Mouse (Mus musculus): ENCODE results near the gene Sel1l3. TPM values are rescaled to one million over a fixed set of nuclear protein-coding genes. Genes with fewer than 3 reads are reported as not detected.

Sel1l3 gene
- total RNA-seq, 2 experiments from 2014 or later, result 92.0 to 94.9 TPM

DNA sequence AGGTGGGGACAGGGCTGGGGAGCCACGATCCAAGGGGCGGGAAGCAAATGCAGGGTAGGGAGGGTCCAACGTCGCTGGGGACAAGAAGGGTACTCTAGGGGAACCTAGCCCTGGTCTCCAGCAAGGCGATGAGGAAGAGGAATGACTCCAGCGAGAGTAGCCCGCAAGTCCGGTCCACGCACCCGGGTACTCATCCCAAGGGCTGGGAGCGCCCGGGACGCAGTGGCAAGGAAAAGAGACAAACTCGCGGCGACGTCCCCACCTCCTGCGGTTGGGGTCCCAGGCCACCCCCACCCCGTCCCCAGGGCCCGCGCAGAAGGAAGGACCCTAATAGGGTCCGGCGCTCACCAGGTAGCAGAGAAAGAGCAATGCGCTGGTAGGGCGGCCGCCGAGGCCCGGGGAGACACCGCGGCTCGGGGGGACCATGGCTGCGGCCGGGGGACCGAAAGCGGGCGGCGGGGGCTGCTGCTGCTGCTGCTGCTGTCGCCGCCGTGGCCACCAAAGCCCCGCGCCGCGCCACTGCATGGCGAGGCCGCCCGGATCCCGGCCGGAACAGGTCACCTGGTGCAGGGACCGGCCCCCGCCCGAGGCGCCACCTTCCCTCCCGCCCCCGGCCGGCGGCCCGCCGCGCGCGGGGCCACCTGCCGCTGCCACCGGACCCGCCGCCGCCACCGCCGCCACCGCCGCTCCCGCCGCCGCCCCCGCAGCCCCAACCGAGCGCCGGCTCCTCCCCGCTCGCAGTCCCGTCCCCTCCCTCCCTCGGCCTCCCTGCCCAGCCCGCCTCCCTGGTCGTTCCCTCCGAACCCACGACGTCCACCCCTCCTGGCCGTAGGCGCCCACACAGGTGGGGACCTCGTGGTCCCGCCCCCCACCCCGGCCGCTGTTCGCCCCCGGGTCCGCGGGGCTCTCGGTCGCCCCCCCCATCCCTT, 681 bp downstream of the Sel1l3 start:
- peak; percentile 61 for DNase-seq

DNA sequence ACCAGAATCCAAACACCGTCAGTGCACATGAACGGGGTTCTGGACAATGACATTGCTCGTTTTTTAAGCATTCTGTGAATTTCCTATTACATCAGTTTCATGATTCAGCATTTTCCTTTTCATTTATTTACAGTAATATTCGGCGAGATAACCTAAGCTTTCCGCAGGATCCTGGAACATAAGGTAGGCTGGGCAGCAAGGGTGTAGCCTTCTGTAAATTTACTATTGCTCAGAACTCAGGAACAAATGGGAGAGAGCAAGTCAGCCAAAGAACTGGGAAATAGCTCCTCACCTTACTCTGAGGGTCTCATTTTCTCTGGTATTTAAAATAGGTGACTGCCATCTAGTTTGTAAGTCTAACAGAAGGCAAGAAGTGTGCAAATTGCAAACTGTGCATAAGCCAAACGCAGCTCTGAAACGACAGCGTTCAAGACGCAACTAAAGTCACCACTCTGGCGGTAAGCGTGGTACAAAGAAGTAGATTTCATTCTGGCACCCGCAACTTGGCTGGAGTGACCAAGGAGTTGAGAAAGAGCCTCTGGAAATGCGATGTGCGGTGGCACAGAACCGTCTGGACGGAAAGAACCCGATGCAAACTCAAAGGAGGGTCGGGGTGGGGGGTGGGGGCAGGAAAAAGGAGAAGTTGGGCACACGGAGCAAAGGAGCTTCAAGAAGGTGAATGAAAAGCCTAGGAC, 1.5 kb downstream of the Sel1l3 start:
- DNase-seq, result no peak

DNA sequence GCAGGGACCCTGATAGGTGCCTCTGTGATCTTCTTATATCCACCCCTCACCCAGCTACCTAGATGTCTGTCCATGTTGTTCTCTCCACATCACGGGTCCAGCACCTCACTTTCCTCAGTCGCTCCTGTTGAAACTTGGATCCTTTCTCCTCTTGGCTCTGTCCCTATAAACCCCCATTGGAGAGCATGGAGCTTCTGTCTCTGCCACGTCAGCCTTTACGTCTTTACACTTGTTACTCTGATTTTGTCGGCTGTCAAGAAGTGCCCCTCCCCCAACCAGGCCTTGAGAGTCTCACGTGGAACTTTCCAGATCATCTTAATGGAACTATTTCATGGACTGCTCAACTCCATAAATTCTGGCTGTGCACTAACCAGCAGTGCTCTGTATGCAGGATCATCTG, 2.5 kb downstream of the Sel1l3 start:
- DNase-seq, result no peak

DNA sequence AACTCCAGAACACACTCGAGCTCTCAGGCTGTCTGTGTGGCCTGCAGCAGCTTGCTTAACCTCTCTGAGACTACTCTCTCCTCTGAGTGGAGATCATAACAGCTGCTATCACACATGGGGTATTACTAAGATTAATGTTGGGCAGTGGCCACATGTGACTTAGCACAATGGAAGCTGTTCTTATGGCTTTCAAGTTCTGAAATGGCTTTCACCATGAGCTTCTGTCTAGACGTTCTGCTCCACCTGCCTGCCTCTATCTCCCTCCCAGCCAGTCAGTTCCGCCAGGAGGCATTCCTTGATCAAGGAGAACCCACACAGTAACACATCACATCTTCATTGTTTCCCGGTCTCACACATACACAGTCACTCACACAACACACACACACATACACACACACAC, 3.2 kb downstream of the Sel1l3 start:
- no peak for DNase-seq

DNA sequence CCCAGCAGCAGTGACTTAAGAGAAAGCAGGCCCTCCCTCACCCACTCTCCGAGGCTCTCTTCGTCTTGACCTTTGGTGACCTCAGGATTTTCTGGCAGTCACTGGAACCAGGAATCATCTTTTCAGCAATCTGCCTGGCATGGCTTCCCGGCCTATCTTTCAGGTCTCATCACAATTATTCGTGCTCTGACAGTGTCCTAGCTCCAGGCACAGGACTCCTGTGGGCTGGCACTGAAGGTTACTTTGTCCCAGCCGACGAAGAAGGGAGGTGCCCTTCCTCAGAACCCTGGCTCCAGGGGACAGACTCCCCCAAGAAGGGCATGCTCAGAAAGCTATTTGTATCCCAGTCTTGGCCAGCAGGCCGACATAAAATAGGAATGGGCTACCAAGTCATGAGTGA, 4.0 kb downstream of the Sel1l3 start:
- no peak for DNase-seq

DNA sequence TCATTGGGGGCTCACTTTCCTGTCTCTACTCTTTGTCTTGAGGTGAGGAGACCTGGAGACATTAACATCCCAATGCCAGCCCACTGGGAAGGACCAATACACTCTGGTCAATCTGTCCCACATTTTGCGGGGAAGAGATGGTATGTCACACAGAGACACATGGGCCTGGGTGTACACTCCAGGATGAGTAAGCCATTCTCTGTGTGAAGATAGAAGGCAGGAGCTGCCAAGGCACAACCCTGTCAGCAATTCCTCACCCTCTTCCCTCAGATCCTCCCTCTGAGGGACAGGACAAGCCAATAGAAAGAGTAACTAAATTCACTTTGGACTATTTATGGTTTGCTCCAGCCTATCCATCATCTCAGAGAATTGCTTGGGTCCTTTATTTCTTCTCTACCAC, 5.0 kb downstream of the Sel1l3 start:
- no peak for DNase-seq

DNA sequence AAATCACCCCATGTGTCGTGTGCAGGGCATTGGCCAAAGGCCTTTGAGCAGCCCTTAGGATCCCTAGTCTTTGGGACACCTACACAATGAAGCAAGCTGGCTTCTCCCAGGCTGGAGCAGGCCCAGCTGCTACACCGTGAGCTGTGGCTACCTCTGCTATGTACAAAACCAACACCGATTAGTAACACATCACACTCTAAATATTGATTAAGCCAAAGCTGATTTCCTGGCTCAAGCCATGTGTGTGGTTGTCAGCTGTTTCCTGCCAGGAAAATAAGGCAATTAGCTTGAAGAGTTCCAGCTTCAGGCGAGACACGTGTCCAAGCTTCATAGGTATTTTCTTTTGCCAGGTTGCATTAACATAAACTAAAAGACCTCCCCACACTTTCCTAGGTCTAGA, 7.2 kb downstream of the Sel1l3 start:
- no peak for DNase-seq

DNA sequence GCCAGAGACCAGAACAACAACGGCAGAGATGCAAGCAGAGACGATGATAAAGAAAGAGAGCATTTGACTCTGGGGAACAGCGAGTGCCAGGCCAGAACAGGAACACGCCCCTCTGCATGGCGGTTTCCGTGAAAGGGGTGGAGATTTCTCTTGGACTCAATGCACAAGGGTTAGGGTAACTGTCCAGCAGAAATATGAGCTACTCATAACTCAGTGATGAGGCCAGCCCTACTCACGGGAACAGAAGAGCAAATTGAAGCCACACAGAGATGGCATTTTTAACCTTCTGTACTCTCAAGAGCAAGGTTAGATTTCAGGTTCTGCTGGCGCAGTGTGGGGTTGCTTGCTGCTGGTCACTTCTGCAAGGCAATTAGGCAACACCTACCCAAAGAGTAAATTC, 11.0 kb downstream of the Sel1l3 start:
- DNase-seq, result no peak

DNA sequence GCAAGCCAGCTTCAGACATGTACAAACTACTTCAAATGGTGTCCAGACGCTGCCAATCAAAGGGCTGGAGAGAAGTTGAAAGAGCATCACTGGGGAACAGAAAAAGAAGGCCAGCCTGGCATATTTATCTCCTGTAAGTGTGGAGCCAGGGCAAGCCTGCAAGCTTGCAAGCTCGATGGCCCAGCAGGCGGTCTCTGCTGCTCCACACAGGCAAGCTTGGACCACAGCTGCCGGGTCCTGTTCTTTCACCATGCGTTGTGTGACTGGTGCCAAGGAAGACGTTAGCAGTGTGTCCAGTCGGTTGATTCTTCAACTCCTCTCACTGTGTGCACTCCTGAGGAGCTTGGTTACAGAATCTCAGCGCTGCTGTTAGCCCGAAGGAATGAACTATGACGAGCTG, 12.9 kb downstream of the Sel1l3 start:
- DNase-seq, result no peak

DNA sequence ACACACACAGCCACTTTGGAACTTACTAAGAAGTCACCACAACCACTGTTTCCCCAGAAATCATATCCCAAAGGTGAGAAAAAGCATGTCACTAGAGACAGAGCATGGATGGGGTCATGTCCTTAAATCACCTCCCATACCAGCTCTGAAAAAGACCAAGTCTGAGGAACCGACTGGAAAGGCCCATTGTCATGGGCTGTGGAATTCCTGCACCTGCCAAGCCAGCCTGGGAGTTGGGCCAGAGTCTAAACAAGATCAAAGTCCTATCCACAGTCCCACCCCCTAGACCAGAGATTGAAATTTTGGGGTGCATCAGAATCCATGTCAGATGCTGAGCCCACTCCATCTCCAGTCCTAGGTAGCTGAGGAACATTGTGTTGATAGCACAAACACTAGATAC, 15.3 kb downstream of the Sel1l3 start:
- no peak for DNase-seq

DNA sequence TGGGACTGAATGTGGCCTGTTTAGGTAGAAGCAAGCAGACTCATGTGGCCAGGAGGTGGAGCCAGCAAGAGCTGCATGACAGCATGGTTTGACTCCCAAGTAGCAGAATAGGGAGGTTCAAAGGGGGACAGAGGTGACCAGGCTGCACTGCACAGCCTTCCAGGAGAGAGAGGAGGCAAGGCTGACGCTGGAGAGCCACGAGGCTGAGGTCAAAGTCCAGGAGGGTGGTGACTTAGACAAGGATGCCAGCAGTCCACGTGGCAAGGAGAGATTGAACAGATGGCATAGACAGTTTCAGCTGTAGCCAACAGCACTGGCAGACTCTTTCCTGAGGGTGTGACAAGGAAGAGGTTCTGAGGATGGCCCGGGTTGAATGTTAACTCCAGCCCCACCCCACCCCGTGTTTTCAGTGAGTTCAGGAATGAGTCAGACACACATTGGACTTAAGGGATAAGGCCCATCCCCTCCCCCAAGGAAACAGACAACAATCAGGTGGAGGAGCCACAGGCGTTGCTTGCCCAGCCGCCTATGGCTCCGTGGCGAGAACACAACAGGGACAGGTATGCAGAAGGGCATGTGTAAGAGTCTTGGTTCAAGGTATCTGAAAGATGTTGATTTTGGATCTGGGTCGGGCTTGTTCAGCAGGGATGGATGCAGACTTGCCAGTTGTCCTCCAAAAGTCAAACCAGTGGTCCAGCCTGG, 17.2 kb downstream of the Sel1l3 start:
- no peak for DNase-seq

DNA sequence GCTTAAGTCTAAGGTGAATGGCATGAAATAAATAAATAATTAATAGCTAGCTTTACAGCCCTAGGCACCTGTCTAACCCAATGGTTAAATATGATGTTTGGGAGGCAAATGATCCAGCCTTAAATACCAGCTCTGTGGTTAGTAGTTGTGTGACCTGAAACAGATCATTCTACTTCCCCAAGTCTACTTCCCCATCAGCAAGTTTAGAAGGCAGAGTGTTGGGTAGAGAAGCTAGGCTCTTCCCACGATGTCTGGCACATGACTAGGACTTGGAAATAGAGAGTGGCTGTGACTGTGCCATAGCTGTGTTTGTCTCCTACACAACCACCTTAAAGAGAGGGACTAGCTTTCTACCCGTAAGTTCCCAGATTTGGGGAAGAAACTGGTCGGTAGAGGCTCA, 18.9 kb downstream of the Sel1l3 start:
- DNase-seq, result no peak

DNA sequence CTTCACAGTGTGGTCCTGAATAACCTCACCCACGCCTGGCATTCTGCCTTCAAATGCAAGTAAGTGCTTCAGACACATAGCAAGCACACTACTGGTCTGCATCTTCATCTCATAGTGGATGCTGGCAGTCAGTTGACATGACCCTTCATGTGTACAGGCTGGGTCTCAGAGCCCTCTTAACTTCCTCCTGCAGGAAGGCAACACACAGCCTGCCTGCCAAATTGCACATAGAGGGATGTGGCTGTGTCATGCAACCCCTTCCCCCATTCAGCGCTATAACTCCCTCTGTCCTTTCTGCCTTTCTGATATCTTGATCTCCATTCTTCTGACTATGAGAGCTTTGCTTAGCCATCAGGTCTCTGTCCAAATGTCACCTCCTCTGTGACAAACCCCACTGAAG, 19.3 kb downstream of the Sel1l3 start:
- DNase-seq, result no peak

DNA sequence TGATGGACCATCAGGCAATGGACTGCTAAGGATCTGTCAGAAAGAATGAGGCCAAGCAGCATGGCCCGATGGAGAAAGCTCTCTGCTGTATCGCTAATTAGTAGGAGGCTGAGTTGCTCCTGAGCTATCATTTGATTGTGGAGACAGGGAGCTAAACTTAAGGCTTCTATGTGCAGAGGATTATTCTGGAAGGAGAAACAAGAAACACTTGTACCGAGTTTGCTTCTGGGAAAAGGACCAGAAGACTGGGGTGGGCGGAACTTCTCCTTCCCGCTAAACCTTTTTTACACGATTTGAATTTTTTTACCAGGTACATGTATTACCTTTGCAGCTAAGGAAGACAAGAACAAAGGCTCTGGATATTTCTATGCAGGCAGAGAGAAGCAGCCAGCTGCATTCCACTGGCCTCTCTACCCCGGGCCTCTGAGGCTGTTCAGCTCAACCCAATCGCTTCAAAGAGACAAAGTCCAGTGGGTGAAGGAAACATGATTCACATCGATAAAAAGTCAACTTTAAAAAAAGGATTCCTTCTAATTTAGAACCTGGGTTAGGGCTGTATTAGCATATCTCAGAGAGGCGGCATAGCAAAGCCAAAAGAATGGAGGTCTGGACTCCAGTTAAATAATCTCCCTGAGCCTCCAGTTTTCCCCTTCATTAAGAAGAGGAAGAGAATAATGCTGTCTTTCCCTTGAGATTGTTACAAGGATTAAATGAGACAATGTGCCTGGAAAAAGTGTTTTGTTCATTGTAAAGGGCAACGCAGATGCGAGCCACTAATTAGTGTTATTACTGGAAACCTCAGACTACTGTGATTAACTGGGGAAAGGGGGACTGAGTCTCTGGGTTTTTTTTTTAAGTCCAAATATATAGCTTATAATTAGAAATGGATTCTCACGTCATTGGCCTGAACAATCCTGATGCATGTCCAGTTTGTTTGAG, 20.4 kb downstream of the Sel1l3 start:
- no peak for DNase-seq

DNA sequence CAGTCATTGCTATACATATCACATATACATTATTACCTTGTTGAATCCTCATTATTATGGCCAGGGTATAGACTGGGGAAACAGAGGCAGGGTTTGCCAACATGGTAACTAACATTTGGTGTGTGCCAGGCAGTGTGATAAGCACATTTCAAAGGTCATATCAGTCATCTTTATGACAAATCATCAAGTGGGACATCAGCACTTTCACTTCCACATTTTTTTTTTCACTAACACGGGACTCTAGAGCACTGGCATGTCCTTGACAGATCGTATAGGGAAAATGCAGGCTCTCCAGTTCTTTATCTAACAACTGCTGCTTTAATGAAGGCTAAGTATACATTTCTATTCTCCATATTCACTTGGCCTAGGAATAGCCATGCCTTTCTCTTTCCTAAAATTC, 25.1 kb downstream of the Sel1l3 start:
- no peak for DNase-seq

DNA sequence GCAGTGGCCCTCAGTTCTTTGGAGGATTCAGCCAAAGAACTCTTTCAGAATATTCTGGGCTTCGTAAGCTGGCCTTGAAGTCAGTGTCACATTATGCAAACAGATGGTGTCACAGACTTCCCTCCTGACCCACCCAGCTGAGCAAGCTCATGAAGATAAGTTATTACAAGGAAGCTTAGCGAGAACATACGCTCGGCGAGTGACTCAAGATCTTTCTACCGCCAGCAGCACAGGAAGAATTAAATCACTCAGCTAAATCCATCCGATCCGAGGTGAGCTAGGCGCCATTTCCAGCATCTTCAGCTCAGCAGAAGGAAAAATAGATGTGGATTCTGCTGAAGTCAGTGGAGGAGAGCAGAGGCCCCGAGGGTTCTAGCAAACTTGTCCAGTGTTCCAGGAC, 26.5 kb downstream of the Sel1l3 start:
- DNase-seq, result no peak

DNA sequence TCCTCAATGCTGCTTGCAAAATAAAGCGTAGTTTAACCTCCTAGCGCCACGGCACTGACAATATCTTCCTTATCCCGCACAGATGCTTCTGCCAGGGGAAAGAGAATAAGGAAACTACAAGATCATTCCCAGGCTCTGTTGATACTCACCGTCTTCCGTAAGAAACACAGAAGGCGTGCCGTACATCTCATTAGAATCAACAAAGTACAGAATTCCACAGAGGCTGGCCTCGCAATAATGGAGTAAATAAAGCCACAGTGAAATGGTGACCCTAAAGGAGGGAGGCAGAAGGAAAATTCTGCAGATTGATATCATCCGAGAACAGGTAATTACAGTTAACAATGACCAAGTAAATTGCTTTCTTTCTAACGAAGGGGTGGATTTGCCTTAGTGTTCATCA, 27.9 kb downstream of the Sel1l3 start:
- DNase-seq, result no peak

DNA sequence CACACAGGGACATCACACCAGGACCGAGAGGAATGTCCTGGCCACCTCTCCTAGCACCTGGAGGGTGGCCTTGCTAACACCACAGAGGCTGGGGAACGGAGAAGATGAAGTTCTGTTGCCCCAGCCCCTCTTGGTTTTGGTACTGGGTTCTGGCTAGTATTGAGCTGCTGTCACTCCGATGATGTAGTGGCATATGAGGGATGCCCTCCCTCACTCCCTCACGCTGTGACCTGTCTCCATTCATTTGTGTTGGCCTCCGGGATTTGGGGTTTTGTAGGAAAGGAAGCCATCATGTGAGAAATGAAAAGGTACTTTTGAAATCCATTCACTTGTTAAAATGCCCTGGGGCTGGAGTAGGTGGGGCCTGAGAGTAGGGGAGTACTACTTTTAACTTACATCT, 33.8 kb downstream of the Sel1l3 start:
- no peak for DNase-seq

DNA sequence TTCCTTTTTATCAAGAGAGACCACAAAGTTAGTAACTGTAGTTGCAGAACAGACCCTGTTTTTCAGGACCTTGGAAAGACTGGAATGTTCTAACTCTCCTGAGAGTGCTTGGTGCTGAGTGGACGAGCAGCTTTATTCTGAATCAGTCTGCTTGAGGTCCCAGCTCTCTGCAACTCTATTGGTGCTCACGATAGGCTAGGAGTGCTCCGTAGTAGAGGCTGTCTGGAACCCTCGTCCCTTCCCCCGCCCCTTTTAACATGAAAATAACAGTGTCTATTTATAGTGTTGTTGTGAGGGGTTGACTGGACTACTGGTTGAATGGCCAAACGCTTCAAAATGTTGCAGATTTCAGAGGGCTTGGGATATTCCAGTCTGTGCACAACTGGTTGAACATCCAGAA, 37.0 kb downstream of the Sel1l3 start:
- no peak for DNase-seq

DNA sequence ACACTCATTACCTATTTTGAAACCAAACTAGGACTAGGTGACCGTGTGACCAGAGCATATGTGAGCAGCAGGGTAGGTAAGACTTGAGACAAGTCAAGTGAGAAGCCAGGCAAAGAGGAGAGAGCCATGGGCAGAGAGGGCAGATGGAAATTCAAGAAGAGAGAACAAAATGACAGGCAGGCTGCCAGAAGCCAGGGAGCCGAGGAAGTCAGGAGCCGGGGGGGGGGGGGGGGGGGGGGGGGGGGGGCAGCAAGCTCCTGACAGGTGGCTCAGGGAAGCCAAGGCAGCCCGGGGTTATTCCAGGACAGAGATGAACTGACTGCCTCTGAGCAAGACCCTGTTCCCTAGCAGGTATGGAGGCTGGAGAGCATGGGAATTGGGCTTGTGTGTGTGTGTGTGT, 37.7 kb downstream of the Sel1l3 start:
- peak; percentile 39 for DNase-seq

DNA sequence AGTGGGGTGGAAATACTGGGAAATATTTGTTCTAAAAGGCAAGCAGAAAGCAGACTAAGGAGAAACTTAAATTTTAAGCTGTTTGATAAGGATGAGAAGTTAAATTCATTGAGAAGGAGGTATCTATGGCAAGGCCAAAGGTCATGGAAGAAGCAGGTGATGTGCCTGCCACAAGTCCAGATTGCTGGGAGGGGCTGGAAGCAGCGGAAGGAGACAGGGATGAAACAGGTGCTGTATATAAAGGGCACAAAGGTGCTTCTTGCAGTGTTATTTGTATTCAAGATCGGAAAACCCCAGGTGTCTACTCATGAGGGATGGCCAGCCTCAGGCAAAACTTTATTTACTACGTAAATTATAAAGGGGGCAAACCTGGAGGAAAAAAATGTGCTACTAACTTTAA, 38.5 kb downstream of the Sel1l3 start:
- DNase-seq, result no peak

DNA sequence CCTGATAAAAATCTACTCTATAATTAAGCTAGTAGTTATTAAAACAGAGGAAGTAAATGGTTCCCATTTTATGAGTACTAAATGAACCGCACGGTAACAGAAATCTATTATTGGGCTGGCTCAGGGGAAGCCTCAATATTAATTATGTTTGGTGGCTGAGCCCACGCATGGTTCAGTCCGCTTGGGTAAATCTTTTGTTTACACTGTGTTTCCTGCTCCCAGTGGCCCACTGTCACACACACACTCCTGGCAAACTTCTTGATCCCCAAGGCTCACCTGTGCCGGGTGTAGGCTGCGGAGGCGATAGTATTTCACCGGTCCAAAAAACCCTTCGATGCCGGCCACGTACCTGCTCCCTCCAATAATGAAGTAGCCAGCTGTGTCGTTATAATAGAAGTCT, 39.3 kb downstream of the Sel1l3 start:
- no peak for DNase-seq

Measured in gastrocnemius, postnatal 10 days (tissue).